In genomic region chr13:11216671-11217330, GRCm38 (mm10) we compare ENCODE assay signal across 17 mouse cellular contexts.
DNase-seq lines count a peak whose midpoint lies in the region; ATAC-seq lines count a peak whose summit lies in the region.
"Had no signal": no experiment of that assay in that cellular context is flagged by ENCODE, and none has a peak within 500 bp of the region (broad histone marks: within the 10 kb centered on the region; RNA-seq: fewer than 3 reads in every experiment).

No protein-coding gene starts in this region.

- no peaks in the 10 kb centered on the region for H3K36me3 ChIP-seq in hindbrain, embryonic 15.5 days
- no peaks in the 10 kb centered on the region for H3K36me3 ChIP-seq in hindbrain, embryonic 11.5 days (ENCODE audit: control insufficient read depth, insufficient read depth, low read length)
- no peaks in the 10 kb centered on the region for H3K36me3 ChIP-seq in intestine, embryonic 15.5 days
- H3K36me3 ChIP-seq: heart, embryonic 13.5 days; limb, embryonic 13.5 days; liver, embryonic 13.5 days had no signal

- WGBS in hindbrain, embryonic 15.5 days = 57% methylated on average over 3 of the region's 3 CpGs
- WGBS in hindbrain, embryonic 11.5 days = 87% methylated on average over 3 of the region's 3 CpGs
- 96% methylated on average over 3 of the region's 3 CpGs for WGBS in intestine, embryonic 15.5 days

- DNase-seq in hindbrain, embryonic 11.5 days (ENCODE audit: low spot score) = no peak
- peak; percentile 85 for DNase-seq in brain, adult 2 months (ENCODE audit: low read depth, low spot score)
- DNase-seq in cerebellum, adult 11-12 months = peak; percentile 75
- DNase-seq in cerebellum, postnatal 14 days = peak; percentile 78 to 90
- DNase-seq in urinary bladder, adult 18-20 months (ENCODE audit: low spot score in 2 of 2) = no peak
- no peak for DNase-seq in adrenal gland, adult 18-20 months (ENCODE audit: low spot score in 2 of 2)
- DNase-seq: B cell, adult 2 months; liver, embryonic 13.5 days; lung, embryonic 14.5 days; lung, postnatal 36 days; retina, postnatal 1 day; right cerebral cortex, postnatal 4 days had no signal

- no peak overlapping the region for H3K4me3 ChIP-seq in hindbrain, embryonic 15.5 days
- no peak overlapping the region for H3K4me3 ChIP-seq in hindbrain, embryonic 11.5 days (ENCODE audit: low read depth, low read length)
- no peak overlapping the region for H3K4me3 ChIP-seq in intestine, embryonic 15.5 days (replicated peaks)
- H3K4me3 ChIP-seq: heart, embryonic 13.5 days; limb, embryonic 13.5 days; liver, embryonic 13.5 days had no signal

- ATAC-seq in hindbrain, embryonic 15.5 days (ENCODE audit: low FRiP score, low read depth) = 0 out of 2 replicates have a peak, but pooled peaks have one; percentile 42
- ATAC-seq in hindbrain, embryonic 11.5 days (ENCODE audit: low FRiP score) = no peak
- no peak for ATAC-seq in intestine, embryonic 15.5 days
- ATAC-seq: intestine, embryonic 16.5 days had no signal

- H3K9me3 ChIP-seq in hindbrain, embryonic 15.5 days = no peaks in the 10 kb centered on the region
- no peaks in the 10 kb centered on the region for H3K9me3 ChIP-seq in hindbrain, embryonic 11.5 days (ENCODE audit: control insufficient read depth, low read length)
- H3K9me3 ChIP-seq in intestine, embryonic 15.5 days = no peaks in the 10 kb centered on the region
- H3K9me3 ChIP-seq: heart, embryonic 13.5 days; limb, embryonic 13.5 days; liver, embryonic 13.5 days had no signal

- H3K9ac ChIP-seq in hindbrain, embryonic 15.5 days = no peak overlapping the region
- no peak overlapping the region for H3K9ac ChIP-seq in hindbrain, embryonic 11.5 days (ENCODE audit: low read depth, low read length)
- no peak overlapping the region for H3K9ac ChIP-seq in intestine, embryonic 15.5 days
- H3K9ac ChIP-seq: heart, embryonic 13.5 days; limb, embryonic 13.5 days; liver, embryonic 13.5 days; lung, embryonic 14.5 days had no signal

- no peak overlapping the region for H3K4me2 ChIP-seq in hindbrain, embryonic 15.5 days
- H3K4me2 ChIP-seq in hindbrain, embryonic 11.5 days (replicated peaks; ENCODE audit: low read depth, low read length) = no peak overlapping the region
- no peak overlapping the region for H3K4me2 ChIP-seq in intestine, embryonic 15.5 days (replicated peaks)
- H3K4me2 ChIP-seq: heart, embryonic 13.5 days; limb, embryonic 13.5 days; liver, embryonic 13.5 days; lung, embryonic 14.5 days had no signal

- 0 out of 2 replicates have a peak, but pooled peaks cover 2% of the 10 kb centered on the region for H3K4me1 ChIP-seq in hindbrain, embryonic 15.5 days (replicated peaks)
- no peaks in the 10 kb centered on the region for H3K4me1 ChIP-seq in hindbrain, embryonic 11.5 days (replicated peaks; ENCODE audit: control insufficient read depth, insufficient read depth, low read length)
- no peaks in the 10 kb centered on the region for H3K4me1 ChIP-seq in intestine, embryonic 15.5 days (replicated peaks)
- H3K4me1 ChIP-seq: heart, embryonic 13.5 days; limb, embryonic 13.5 days; liver, embryonic 13.5 days had no signal

- no peak overlapping the region for H3K27ac ChIP-seq in hindbrain, embryonic 15.5 days (replicated peaks)
- H3K27ac ChIP-seq in hindbrain, embryonic 11.5 days (ENCODE audit: low read depth, low read length) = no peak overlapping the region
- H3K27ac ChIP-seq in intestine, embryonic 15.5 days = no peak overlapping the region
- H3K27ac ChIP-seq: heart, embryonic 13.5 days; limb, embryonic 13.5 days; liver, embryonic 13.5 days had no signal

- H3K27me3 ChIP-seq in hindbrain, embryonic 15.5 days = no peaks in the 10 kb centered on the region
- H3K27me3 ChIP-seq in hindbrain, embryonic 11.5 days (ENCODE audit: control insufficient read depth, insufficient read depth, low read length) = no peaks in the 10 kb centered on the region
- H3K27me3 ChIP-seq in intestine, embryonic 15.5 days (replicated peaks) = no peaks in the 10 kb centered on the region
- H3K27me3 ChIP-seq: heart, embryonic 13.5 days; limb, embryonic 13.5 days; liver, embryonic 13.5 days had no signal

Comparison
In these comparisons a context has a peak if more than half of its experiments do, and no peak if none do; other contexts are left out.
1. DNase-seq: peak in brain, adult 2 months (single experiment), cerebellum, adult 11-12 months (single experiment) and cerebellum, postnatal 14 days (2 of 2); none in hindbrain, embryonic 11.5 days (single experiment), urinary bladder, adult 18-20 months (0 of 2) and adrenal gland, adult 18-20 months (0 of 2).